Mouse (Mus musculus) heart, adult 2 months (tissue): ENCODE data around the gene Mapk11. TPM values are rescaled to one million over a fixed set of nuclear protein-coding genes. Genes with fewer than 3 reads are reported as not detected.

Experiments used
- DNase-seq, 2 experiments: peaks; one replicate each; pipeline ENCODE4 v3.0.0; 2021
- H3K27ac ChIP-seq: fragments of 200-600 bp; 2 replicates; pipeline ENCODE4 v1.8.1; 2022
- H3K27me3 ChIP-seq: fragments of 200-500 bp; 2 replicates; pipeline ENCODE4 v1.6.1; 2012; ENCODE audit warnings: mild to moderate bottlenecking, low read length, inconsistent platforms, mixed read lengths; ENCODE audit not compliant: control insufficient read depth, insufficient read depth
- H3K36me3 ChIP-seq: fragments of 200-500 bp; 2 replicates; pipeline ENCODE4 v1.6.1; 2012; ENCODE audit warnings: low read length, inconsistent platforms; ENCODE audit not compliant: control insufficient read depth, insufficient read depth
- H3K4me1 ChIP-seq: fragments of 200-500 bp; 2 replicates; pipeline ENCODE4 v1.6.1; 2011; ENCODE audit warnings: low read length; ENCODE audit not compliant: control insufficient read depth, insufficient read depth
- H3K4me3 ChIP-seq: fragments of 200-600 bp; 2 replicates; pipeline ENCODE4 v1.8.1; 2022
- H3K79me2 ChIP-seq: fragments of 200-500 bp; replicated peaks from 2 replicates; pipeline ENCODE4 v1.6.1; 2012; ENCODE audit warnings: mild to moderate bottlenecking, inconsistent platforms, low read length, moderate library complexity, mixed read lengths; ENCODE audit not compliant: control insufficient read depth, insufficient read depth
- H3K9ac ChIP-seq: fragments of 200-500 bp; 2 replicates; pipeline ENCODE4 v1.6.1; 2012; ENCODE audit warnings: low read depth, mild to moderate bottlenecking, control low read depth, inconsistent platforms, low read length, mixed read lengths
- CTCF ChIP-seq: fragments of 200-600 bp; IDR thresholded peaks from 2 replicates; pipeline ENCODE4 v1.8.1; 2022; ENCODE audit warnings: antibody characterized with exemption, mild to moderate bottlenecking, moderate library complexity
- EP300 ChIP-seq: fragments of 200-500 bp; IDR thresholded peaks from 2 replicates; pipeline ENCODE4 v1.6.1; 2011; ENCODE audit warnings: low read depth, low read length, control low read depth; ENCODE audit not compliant: insufficient read depth
- POLR2A ChIP-seq: fragments of 200-500 bp; IDR thresholded peaks from 2 replicates; pipeline ENCODE4 v1.6.1; 2011; ENCODE audit warnings: mild to moderate bottlenecking, low read depth, low read length, control low read depth; ENCODE audit not compliant: insufficient read depth
- WGBS: fragments of 180-500 bp; shearing (Covaris S2); methylation state at CpG from one replicate; pipeline ENCODE4 v1.1.7; 2018; 5-methylcytosine and 5-hydroxymethylcytosine counted together
- intact Hi-C: fragments of 180-260 bp; cut with DNase I; formaldehyde crosslinking; loops from one replicate; pipeline ENCODE4 v1.15.1; 2025
- polyA plus RNA-seq: library from polyadenylated mRNA; depleted of rRNA; stranded (reverse); fragments of >200 nt; gene quantifications from 2 replicates; pipeline ENCODE4 v1.2.3, GENCODE M21; 2012
- total RNA-seq, 2 experiments: library from RNA; stranded (reverse); gene quantifications; 2 replicates each; pipeline ENCODE4 v1.2.3; 2021

Gene Mapk11
- total and polyA plus RNA-seq, 3 experiments, result 1.9 to 4.7 (median 2.0) TPM

GRCm38 (mm10) chr15:89128382-89129350 is 20.8 kb downstream of the Mapk11 start, which contains the start of gene Hdac10:
Hdac10 (minus strand) TSS chr15:89128700.
- intact Hi-C loops, result loop anchor here (2.0 kb wide), 1 partner anchor 68 kb away; the partner anchor contains the start of gene Dennd6b
- TF ChIP-seq EP300, result peak; percentile 75
- no peak; the same call in 1 of the 2 replicates for TF ChIP-seq CTCF
- TF ChIP-seq POLR2A, result peak; percentile 80
- peak; percentile 87 to 92 for DNase-seq
- H3K27ac ChIP-seq, result peak within 1 kb of the TSS; percentile 93
- H3K36me3 ChIP-seq, result no peaks in the 10 kb centered on the region
- H3K9ac ChIP-seq, result peak within 1 kb of the TSS; percentile 62
- WGBS, result 3% methylated on average over 36 of the region's 36 CpGs
- H3K4me3 ChIP-seq, result peak within 1 kb of the TSS; percentile 67
- peaks cover 7% of the 10 kb centered on the region for H3K4me1 ChIP-seq
- H3K79me2 ChIP-seq, result no peaks in the 10 kb centered on the region
- H3K27me3 ChIP-seq, result no peaks in the 10 kb centered on the region

DNA sequence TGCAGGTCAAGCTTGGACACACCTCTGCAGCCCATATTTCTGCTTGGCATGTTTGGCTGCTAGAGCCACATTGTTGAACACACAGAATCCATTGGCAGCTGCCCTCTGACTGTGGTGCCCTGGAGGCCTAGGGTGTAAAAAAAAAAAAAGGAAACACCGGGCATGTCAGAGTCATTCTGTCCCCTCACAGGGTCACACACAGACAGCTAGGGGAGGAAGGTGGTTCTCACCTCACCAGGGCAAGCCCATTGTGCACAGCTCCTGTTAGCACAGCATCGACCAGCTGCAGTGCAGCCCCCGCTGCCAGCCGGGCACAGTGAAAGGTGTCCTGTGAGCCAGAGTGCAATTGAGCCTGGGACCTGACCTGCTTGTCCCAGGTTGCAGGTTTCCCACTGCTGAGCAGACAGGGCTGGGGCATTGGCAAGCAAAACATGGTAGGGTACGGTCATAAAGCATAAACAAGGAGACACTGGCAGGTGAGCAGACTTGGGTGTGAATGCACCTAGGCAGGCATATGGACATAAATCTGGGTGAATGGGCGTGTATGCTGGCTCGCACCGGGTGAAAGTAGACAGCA is 22.0 kb downstream of the Mapk11 start:
- 77% methylated on average over 8 of the region's 8 CpGs for WGBS

GRCm38 (mm10) chr15:89126622-89127021 is 22.8 kb downstream of the Mapk11 start:
- intact Hi-C loops, result no loop called here

More for the DNA sequence above, 22.0 kb downstream of the Mapk11 start:
- intact Hi-C loops, result no loop called here
- H3K27me3 ChIP-seq, result no peaks in the 10 kb centered on the region
- H3K27ac ChIP-seq, result peak overlapping the region; percentile 93
- no peaks in the 10 kb centered on the region for H3K36me3 ChIP-seq
- H3K79me2 ChIP-seq, result no peaks in the 10 kb centered on the region
- TF ChIP-seq EP300 (no peak), POLR2A (no peak), CTCF (no peak)
- peaks cover 10% of the 10 kb centered on the region for H3K4me1 ChIP-seq
- peak overlapping the region; percentile 3; the same call in 1 of the 2 replicates for H3K9ac ChIP-seq
- peak overlapping the region; percentile 67 for H3K4me3 ChIP-seq
- no peak for DNase-seq

GRCm38 (mm10) chr15:89125351-89125750 is 24.1 kb downstream of the Mapk11 start:
- H3K4me3 ChIP-seq, result no peak overlapping the region
- no peaks in the 10 kb centered on the region for H3K36me3 ChIP-seq
- intact Hi-C loops, result no loop called here
- peaks cover 16% of the 10 kb centered on the region for H3K4me1 ChIP-seq
- TF ChIP-seq CTCF (no peak), POLR2A (no peak), EP300 (no peak)
- no peak overlapping the region for H3K27ac ChIP-seq
- peaks cover 2% of the 10 kb centered on the region; the same call in 1 of the 2 replicates for H3K79me2 ChIP-seq
- no peak for DNase-seq
- 95% methylated on average over 9 of the region's 9 CpGs for WGBS
- no peaks in the 10 kb centered on the region for H3K27me3 ChIP-seq
- no peak overlapping the region for H3K9ac ChIP-seq

More at GRCm38 (mm10) chr15:89126622-89127021, 22.8 kb downstream of the Mapk11 start:
- no peak overlapping the region for H3K4me3 ChIP-seq
- no peaks in the 10 kb centered on the region for H3K27me3 ChIP-seq
- H3K4me1 ChIP-seq, result peaks cover 14% of the 10 kb centered on the region
- WGBS, result 88% methylated on average over 8 of the region's 8 CpGs
- DNase-seq, result no peak
- no peak overlapping the region for H3K9ac ChIP-seq
- no peaks in the 10 kb centered on the region for H3K36me3 ChIP-seq
- H3K27ac ChIP-seq, result no peak overlapping the region
- TF ChIP-seq POLR2A, result no peak
- no peak for TF ChIP-seq EP300
- TF ChIP-seq CTCF, result no peak
- peaks cover 2% of the 10 kb centered on the region; the same call in 1 of the 2 replicates for H3K79me2 ChIP-seq

DNA sequence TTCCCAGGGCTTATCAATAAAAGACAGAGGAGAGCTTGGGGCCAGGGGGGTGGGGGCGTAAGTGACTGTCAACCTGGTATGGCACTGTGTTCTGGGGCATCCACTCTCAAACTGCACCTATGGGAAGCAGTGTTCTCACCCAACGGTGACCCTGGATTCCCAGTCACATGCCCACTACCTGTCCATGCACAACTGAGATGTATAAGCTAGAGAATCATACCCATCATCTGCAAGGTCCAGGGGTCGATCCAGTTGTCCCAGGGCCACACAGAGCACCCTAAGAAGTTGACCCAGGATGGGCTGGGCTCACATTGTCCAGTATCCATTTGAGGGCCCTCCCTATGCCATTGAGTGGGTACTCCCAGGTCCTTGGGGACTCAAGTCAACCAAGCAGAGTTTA is 25.1 kb downstream of the Mapk11 start:
- WGBS, result 92% methylated on average over 3 of the region's 3 CpGs
- intact Hi-C loops, result loop anchor here (5.0 kb wide), 1 partner anchor 33 kb away; no protein-coding TSS in a partner anchor
- Histone ChIP-seq H3K4me3 (no peak overlapping the region), H3K27me3 (no peaks in the 10 kb centered on the region), H3K27ac (no peak overlapping the region), H3K36me3 (no peaks in the 10 kb centered on the region), H3K79me2 (peaks cover 4% of the 10 kb centered on the region; the same call in 1 of the 2 replicates), H3K9ac (no peak overlapping the region), H3K4me1 (peaks cover 16% of the 10 kb centered on the region)
- no peak for TF ChIP-seq CTCF
- no peak for TF ChIP-seq EP300
- TF ChIP-seq POLR2A, result no peak
- DNase-seq, result no peak
